Mouse (Mus musculus) MEL (cell line): ENCODE data around the gene Hist1h2ba.

Experiments used
- EP300 ChIP-seq, 2 experiments: IDR thresholded peaks; 2 replicates each; pipeline ENCODE4 v1.6.1; 2011; ENCODE audit warnings: improper control_type of control experiment in 2 of 2, low read length in 2 of 2, low read depth in 1 of 2, mild to moderate bottlenecking in 1 of 2
- ETS1 ChIP-seq: IDR thresholded peaks from 2 replicates; pipeline ENCODE4 v1.6.1; 2012; ENCODE audit warnings: low read depth, mild to moderate bottlenecking, inconsistent platforms, low read length, improper control_type of control experiment, moderate library complexity
- HCFC1 ChIP-seq: IDR thresholded peaks from 2 replicates; pipeline ENCODE4 v1.6.1; 2012; ENCODE audit warnings: low read depth, mild to moderate bottlenecking, inconsistent platforms, low read length, improper control_type of control experiment, moderate library complexity
- POLR2A ChIP-seq, 2 experiments: IDR thresholded peaks; 2 replicates each; pipeline ENCODE4 v1.6.1; 2011 to 2012; ENCODE audit warnings: low read length in 2 of 2, mild to moderate bottlenecking in 2 of 2, control low read depth in 1 of 2, improper control_type of control experiment in 1 of 2, low read depth in 1 of 2, moderate library complexity in 1 of 2; ENCODE audit not compliant: control insufficient read depth in 1 of 2, insufficient read depth in 1 of 2, poor library complexity in 1 of 2
- TAL1 ChIP-seq: IDR thresholded peaks from 2 replicates; pipeline ENCODE4 v1.6.1; 2012; ENCODE audit warnings: mild to moderate bottlenecking, inconsistent platforms, low read length, moderate library complexity, mixed read lengths

- TF ChIP-seq POLR2A (IDR thresholded peaks at IDR 0.05; ENCODE audit: control insufficient read depth in 1 of 2, insufficient read depth in 1 of 2, low read depth in 1 of 2, low read length in 2 of 2, poor library complexity in 1 of 2) (no peak), TAL1 (no peak), ETS1 (no peak), HCFC1 (no peak), EP300 (IDR thresholded peaks at IDR 0.05; ENCODE audit: low read depth in 1 of 2, low read length in 2 of 2) (no peak)
Measured at GRCm38 (mm10) chr13:23906906-23907305, 27.1 kb downstream of the Hist1h2ba start.
